Mouse (Mus musculus) telencephalon, adult 2 months (tissue): ENCODE measurements around the gene Olfr917.

Source experiments
- DNase-seq: peaks from one replicate; pipeline ENCODE4 v3.0.0-alpha.2; 2011; ENCODE audit warnings: low read depth, low spot score

The Olfr917 gene

DNA sequence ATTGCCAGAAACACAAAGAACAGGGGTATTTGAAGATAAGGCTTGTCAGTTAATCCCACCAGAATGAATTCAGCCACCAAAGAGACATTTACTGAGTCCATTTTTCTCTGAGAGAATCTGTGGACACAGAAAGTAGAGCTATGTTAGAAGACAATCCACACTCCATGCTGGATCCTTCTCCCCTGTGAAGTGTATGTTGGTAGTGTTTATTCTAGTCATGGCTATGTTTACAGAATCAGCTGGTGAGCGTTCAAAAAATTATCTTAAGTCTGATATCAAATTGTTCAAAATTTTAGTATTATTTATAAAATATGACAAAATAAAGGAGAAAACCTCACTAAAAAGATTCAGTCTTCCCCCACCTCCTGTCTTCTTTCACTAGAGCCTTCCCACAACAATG is at the start of gene Olfr917:
Olfr917 (minus strand) TSS at position 101 of the 400 bp plus-strand sequence.
- DNase-seq, result no peak

DNA sequence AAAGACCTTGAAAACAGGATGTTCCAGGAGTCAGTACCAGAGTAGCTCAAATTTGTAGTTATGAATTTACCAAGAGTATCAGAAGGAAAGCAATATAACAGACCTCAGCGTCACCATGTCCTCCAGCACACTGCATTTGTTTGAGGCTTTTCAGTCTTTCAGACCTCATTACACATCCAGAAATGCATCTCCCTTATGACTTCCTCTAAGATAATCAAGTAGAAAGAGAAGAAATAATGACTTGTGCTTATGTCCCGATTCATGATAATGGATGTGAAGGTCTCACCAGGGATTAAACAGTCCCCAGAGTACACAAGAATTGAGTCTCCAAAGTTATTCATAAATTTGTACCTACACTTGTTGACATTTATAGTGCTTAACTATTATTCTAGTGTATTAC is 8.9 kb upstream of the Olfr917 start, which contains the start of gene Olfr918:
Olfr918 (minus strand) TSS at position 101 of the 400 bp plus-strand sequence.
- no peak for DNase-seq

DNA sequence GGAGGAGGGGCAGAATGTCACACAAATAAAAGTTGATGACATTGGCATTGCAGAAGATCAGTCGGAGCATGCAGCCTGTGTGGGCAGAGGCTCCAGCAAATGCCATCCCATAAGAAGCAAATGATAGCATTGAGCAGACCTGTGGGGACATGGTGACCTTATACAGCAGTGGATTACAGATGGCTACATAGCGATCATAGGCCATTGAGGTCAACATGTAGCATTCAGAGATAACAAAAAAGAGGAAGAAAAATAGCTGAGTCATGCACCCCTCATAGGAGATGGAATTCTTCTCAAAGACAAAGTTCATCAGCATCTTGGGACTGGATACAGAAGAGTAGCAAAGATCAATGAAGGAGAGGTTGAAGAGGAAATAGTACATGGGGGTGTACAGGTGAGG is 7.2 kb upstream of the Olfr917 start:
- DNase-seq, result no peak

DNA sequence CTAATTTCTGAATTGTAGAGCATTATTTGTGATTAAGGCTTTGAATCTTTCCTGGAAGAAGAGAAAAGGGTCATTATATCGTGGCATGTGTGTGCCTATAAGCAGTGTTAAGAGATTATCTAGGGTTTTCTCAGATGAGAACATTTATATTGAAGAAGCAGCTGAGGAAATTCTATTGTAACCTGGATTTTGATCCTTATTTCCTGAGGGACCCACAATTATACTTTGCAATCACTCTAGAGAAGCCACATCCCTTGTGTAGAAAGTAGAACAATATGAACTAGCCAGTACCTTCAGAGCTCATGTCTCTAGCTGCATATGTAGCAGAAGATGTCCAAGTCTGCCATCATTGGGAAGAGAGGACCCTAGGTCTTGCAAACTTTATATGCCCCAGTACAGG is 5.9 kb downstream of the Olfr917 start, which contains the start of gene Olfr916:
Olfr916 (minus strand) TSS at position 101 of the 400 bp plus-strand sequence.
- DNase-seq, result no peak

DNA sequence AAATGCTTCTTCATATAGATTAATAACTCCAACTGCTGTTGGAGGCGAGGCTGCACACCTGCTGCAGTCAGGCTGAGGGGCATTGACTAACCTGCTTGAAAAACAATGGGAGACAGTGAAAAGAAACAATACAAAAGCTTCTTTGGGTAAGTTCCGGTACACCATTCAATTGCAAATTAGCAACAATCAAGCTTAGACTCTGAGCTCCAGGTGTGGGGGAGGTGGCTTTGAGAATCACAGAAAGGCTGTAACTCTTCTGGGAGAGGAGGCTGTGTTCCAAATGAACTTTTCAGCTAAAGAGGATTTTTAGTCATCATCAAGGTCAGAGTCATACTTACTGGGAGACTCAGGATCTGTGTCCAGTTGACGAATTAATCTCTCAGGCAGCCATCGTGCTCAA is 33.2 kb downstream of the Olfr917 start:
- no peak for DNase-seq
